Mouse (Mus musculus): ENCODE data around the gene Fam240b. TPM values are rescaled to one million over a fixed set of nuclear protein-coding genes. Genes with fewer than 3 reads are reported as not detected.
"Not testable (repeated sequence)": the region's sequence is repeated elsewhere in the genome, so short reads cannot be mapped to it uniquely, and the experiment has no call there.

The Fam240b gene
- polyA plus RNA-seq, 1 experiment from 2014 or later, result 0.14 TPM

- Histone ChIP-seq H3K27ac (ENCODE audit: low read length) (no peak overlapping the region), H3K9ac (replicated peaks; ENCODE audit: low read length) (no peak overlapping the region), H3K4me2 (replicated peaks; ENCODE audit: low read depth, low read length) (no peak overlapping the region), H3K4me3 (ENCODE audit: low read length) (no peak overlapping the region), H3K27me3 (ENCODE audit: insufficient read depth, low read length) (no peaks in the 10 kb centered on the region), H3K9me3 (ENCODE audit: low read length) (no peaks in the 10 kb centered on the region), H3K4me1 (ENCODE audit: insufficient read depth, low read length) (no peaks in the 10 kb centered on the region), H3K36me3 (ENCODE audit: insufficient read depth, low read length) (no peaks in the 10 kb centered on the region)
- peak; percentile 69; the same call in 1 of the 2 replicates for ATAC-seq (ENCODE audit: low FRiP score, low TSS enrichment)
- WGBS, result 59% methylated on average over 4 of the region's 4 CpGs
These were observed 19.6 kb downstream of the Fam240b start for GRCm38 (mm10) chr13:64477968-64478367.

DNA sequence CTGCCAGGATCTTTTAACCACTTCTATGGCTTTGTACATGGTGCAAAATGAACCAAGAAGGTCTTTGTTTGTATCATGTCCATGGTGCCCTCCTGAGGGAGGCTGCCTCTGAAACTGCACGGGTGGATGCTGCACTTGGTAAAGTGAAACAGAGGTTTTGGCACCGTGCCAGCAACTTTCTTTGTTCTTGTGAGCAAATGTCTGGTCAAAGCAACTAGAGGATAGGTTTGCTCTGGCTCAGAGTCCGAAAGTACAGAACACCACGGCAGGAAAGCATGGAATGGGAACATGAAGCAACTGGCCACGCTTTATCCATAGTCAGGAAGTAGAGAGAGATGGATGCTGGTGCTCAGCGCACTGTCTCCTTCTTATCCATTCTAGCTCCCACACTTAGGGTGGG is 29.7 kb downstream of the Fam240b start:
- peak; percentile 42 for ATAC-seq (ENCODE audit: low FRiP score, low TSS enrichment)
- 66% methylated on average over 6 of the region's 6 CpGs for WGBS
- no peaks in the 10 kb centered on the region for H3K9me3 ChIP-seq (ENCODE audit: low read length)
- H3K36me3 ChIP-seq (ENCODE audit: insufficient read depth, low read length), result no peaks in the 10 kb centered on the region
- H3K9ac ChIP-seq (replicated peaks; ENCODE audit: low read length), result no peak overlapping the region
- no peak overlapping the region for H3K27ac ChIP-seq (ENCODE audit: low read length)
- no peaks in the 10 kb centered on the region for H3K27me3 ChIP-seq (ENCODE audit: insufficient read depth, low read length)
- no peak overlapping the region for H3K4me2 ChIP-seq (replicated peaks; ENCODE audit: low read depth, low read length)
- no peak overlapping the region for H3K4me3 ChIP-seq (ENCODE audit: low read length)
- no peaks in the 10 kb centered on the region for H3K4me1 ChIP-seq (ENCODE audit: insufficient read depth, low read length)

- H3K4me2 ChIP-seq (replicated peaks; ENCODE audit: low read depth, low read length), result no peak overlapping the region
- H3K4me1 ChIP-seq (ENCODE audit: insufficient read depth, low read length), result no peaks in the 10 kb centered on the region
- 78% methylated on average over 9 of the region's 9 CpGs for WGBS
- H3K9me3 ChIP-seq (ENCODE audit: low read length), result peaks cover 5% of the 10 kb centered on the region; the same call in 1 of the 2 replicates
- ATAC-seq (ENCODE audit: low FRiP score, low TSS enrichment), result no peak
- H3K36me3 ChIP-seq (ENCODE audit: insufficient read depth, low read length), result no peaks in the 10 kb centered on the region
- H3K9ac ChIP-seq (replicated peaks; ENCODE audit: low read length), result no peak overlapping the region
- H3K27ac ChIP-seq (ENCODE audit: low read length), result no peak overlapping the region
- H3K4me3 ChIP-seq (ENCODE audit: low read length), result no peak overlapping the region
- H3K27me3 ChIP-seq (ENCODE audit: insufficient read depth, low read length), result no peaks in the 10 kb centered on the region
These were observed 32.4 kb downstream of the Fam240b start for GRCm38 (mm10) chr13:64465166-64465565.

- no peaks in the 10 kb centered on the region for H3K27me3 ChIP-seq (ENCODE audit: insufficient read depth, low read length)
- 83% methylated on average over 2 of the region's 2 CpGs for WGBS
- ATAC-seq (ENCODE audit: low FRiP score, low TSS enrichment), result no peak
These were observed 35.0 kb downstream of the Fam240b start for GRCm38 (mm10) chr13:64462581-64462980.

DNA sequence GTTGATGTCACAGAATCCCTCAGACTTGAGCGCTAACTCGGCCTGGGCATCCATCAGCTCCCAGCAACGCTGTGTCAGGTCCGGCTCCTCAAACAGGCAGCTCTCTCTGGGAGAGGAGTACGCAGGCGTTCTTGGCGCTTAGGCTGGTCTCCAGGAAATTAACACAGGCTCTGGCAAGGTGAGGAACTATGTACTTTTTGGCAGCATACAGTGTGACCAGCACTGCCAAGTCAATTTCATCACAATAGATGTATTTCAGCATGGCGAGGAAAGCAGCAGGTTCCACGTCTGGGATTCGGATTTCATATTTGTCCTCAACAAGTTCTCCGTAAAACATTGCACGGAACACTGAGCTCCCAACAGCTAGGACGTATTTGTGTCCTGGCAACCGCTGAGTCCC is 39.4 kb downstream of the Fam240b start:
- Histone ChIP-seq H3K9ac (replicated peaks; ENCODE audit: low read length) (no peak overlapping the region), H3K4me3 (ENCODE audit: low read length) (no peak overlapping the region), H3K36me3 (ENCODE audit: insufficient read depth, low read length) (no peaks in the 10 kb centered on the region), H3K4me2 (replicated peaks; ENCODE audit: low read depth, low read length) (no peak overlapping the region), H3K27ac (ENCODE audit: low read length) (no peak overlapping the region), H3K9me3 (ENCODE audit: low read length) (peaks cover 5% of the 10 kb centered on the region; the same call in 1 of the 2 replicates), H3K27me3 (ENCODE audit: insufficient read depth, low read length) (no peaks in the 10 kb centered on the region), H3K4me1 (ENCODE audit: insufficient read depth, low read length) (no peaks in the 10 kb centered on the region)
- no peak for ATAC-seq (ENCODE audit: low FRiP score, low TSS enrichment)
- WGBS, result 91% methylated on average over 14 of the region's 14 CpGs

More at GRCm38 (mm10) chr13:64462581-64462980, 35.0 kb downstream of the Fam240b start:
- Histone ChIP-seq H3K9me3 (ENCODE audit: low read length) (peaks cover 5% of the 10 kb centered on the region; the same call in 1 of the 2 replicates), H3K4me3 (ENCODE audit: low read length) (no peak overlapping the region), H3K27ac (ENCODE audit: low read length) (no peak overlapping the region), H3K4me2 (replicated peaks; ENCODE audit: low read depth, low read length) (no peak overlapping the region), H3K4me1 (ENCODE audit: insufficient read depth, low read length) (no peaks in the 10 kb centered on the region), H3K36me3 (ENCODE audit: insufficient read depth, low read length) (no peaks in the 10 kb centered on the region), H3K9ac (replicated peaks; ENCODE audit: low read length) (no peak overlapping the region)

DNA sequence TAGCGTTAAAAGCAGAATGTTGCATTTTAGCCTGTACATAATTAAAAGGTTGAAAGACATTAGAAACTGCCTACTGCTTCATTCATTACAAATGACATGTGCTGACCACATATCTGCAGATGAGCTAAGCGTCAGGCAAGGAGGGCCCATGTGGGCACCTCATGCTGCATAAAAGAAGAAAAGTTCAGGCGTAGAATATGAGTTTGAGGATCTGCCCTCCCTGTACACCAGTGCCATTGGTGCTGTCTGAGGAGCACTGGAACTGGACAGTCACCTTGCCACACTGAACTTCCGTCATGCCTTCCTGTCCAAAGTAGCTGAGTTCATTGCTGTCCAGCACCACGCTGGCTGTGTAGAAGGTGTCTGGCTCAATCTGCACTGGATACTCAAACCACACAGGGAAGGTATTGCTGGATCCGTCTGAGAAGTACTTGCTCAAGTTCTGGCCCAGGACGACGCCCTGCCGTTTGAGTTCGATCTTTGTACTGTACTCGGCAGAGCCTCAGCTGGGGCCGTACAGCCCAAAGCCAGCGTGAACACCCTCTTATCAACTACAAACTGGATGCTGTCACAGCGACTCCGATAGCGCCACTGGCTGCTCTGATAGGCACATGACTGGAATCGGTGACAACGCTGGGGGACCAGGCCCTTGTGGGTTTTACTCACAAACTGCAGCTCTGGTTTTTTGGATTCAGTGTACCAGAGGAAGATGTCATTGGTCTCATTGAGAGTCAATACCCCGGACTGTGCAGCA is 40.2 kb downstream of the Fam240b start:
- not testable (repeated sequence) for H3K9me3 ChIP-seq (ENCODE audit: low read length); H3K9ac ChIP-seq (replicated peaks; ENCODE audit: low read length); ATAC-seq (ENCODE audit: low FRiP score, low TSS enrichment); H3K4me2 ChIP-seq (replicated peaks; ENCODE audit: low read depth, low read length); H3K36me3 ChIP-seq (ENCODE audit: insufficient read depth, low read length); H3K27me3 ChIP-seq (ENCODE audit: insufficient read depth, low read length); H3K27ac ChIP-seq (ENCODE audit: low read length); H3K4me1 ChIP-seq (ENCODE audit: insufficient read depth, low read length); H3K4me3 ChIP-seq (ENCODE audit: low read length)
- 92% methylated on average over 19 of the region's 19 CpGs for WGBS

- Histone ChIP-seq H3K4me1 (ENCODE audit: insufficient read depth, low read length) (no peaks in the 10 kb centered on the region), H3K27me3 (ENCODE audit: insufficient read depth, low read length) (peaks cover 4% of the 10 kb centered on the region; the same call in 1 of the 2 replicates), H3K36me3 (ENCODE audit: insufficient read depth, low read length) (no peaks in the 10 kb centered on the region), H3K9ac (replicated peaks; ENCODE audit: low read length) (no peak overlapping the region), H3K9me3 (ENCODE audit: low read length) (no peaks in the 10 kb centered on the region), H3K4me2 (replicated peaks; ENCODE audit: low read depth, low read length) (no peak overlapping the region), H3K4me3 (ENCODE audit: low read length) (no peak overlapping the region), H3K27ac (ENCODE audit: low read length) (no peak overlapping the region)
- WGBS, result 68% methylated on average over 7 of the region's 7 CpGs
- no peak for ATAC-seq (ENCODE audit: low FRiP score, low TSS enrichment)
These were observed 47.4 kb downstream of the Fam240b start for GRCm38 (mm10) chr13:64450001-64450794.

GRCm38 (mm10) chr13:64448729-64449128 is 48.9 kb downstream of the Fam240b start:
- no peaks in the 10 kb centered on the region for H3K9me3 ChIP-seq (ENCODE audit: low read length)
- no peak overlapping the region for H3K4me3 ChIP-seq (ENCODE audit: low read length)
- H3K4me1 ChIP-seq (ENCODE audit: insufficient read depth, low read length), result no peaks in the 10 kb centered on the region
- H3K36me3 ChIP-seq (ENCODE audit: insufficient read depth, low read length), result no peaks in the 10 kb centered on the region
- H3K9ac ChIP-seq (replicated peaks; ENCODE audit: low read length), result no peak overlapping the region
- no peak overlapping the region for H3K27ac ChIP-seq (ENCODE audit: low read length)
- ATAC-seq (ENCODE audit: low FRiP score, low TSS enrichment), result no peak
- 76% methylated on average over 5 of the region's 5 CpGs for whole genome bisulfite sequencing
- H3K4me2 ChIP-seq (replicated peaks; ENCODE audit: low read depth, low read length), result no peak overlapping the region
- peaks cover 4% of the 10 kb centered on the region; the same call in 1 of the 2 replicates for H3K27me3 ChIP-seq (ENCODE audit: insufficient read depth, low read length)

DNA sequence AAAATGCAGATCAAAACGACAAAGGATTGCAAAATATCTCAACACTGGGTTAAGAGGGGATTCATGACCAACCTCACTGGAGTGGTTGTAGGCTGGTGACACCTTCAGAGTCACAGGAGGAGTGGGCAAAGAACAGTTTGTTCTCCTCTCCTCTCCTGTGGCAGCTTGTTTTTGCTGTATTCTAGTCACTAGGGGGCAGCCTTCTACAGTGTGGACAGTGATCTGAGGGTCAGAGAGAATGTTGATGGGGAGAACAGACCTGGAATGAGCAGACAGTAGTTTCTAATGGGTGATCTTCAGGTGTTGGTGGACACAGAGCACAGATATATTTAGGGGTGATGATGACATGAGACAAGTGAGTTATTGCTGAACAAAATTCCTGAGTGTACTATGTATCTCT is 49.6 kb downstream of the Fam240b start:
- Histone ChIP-seq H3K27me3 (ENCODE audit: insufficient read depth, low read length) (peaks cover 4% of the 10 kb centered on the region; the same call in 1 of the 2 replicates), H3K27ac (ENCODE audit: low read length) (no peak overlapping the region), H3K36me3 (ENCODE audit: insufficient read depth, low read length) (no peaks in the 10 kb centered on the region), H3K4me2 (replicated peaks; ENCODE audit: low read depth, low read length) (no peak overlapping the region), H3K4me1 (ENCODE audit: insufficient read depth, low read length) (no peaks in the 10 kb centered on the region), H3K4me3 (ENCODE audit: low read length) (no peak overlapping the region), H3K9me3 (ENCODE audit: low read length) (no peaks in the 10 kb centered on the region), H3K9ac (replicated peaks; ENCODE audit: low read length) (no peak overlapping the region)
- 5% methylated on average over 1 of the region's 1 CpGs for WGBS
- peak; percentile 67; the same call in 1 of the 2 replicates for ATAC-seq (ENCODE audit: low FRiP score, low TSS enrichment)
